Mouse (Mus musculus): ENCODE results near the gene Mcemp1. TPM values are rescaled to one million over a fixed set of nuclear protein-coding genes. Genes with fewer than 3 reads are reported as not detected.
A peak's percentile ranks its signal among the peaks of the same experiment; 100 is the strongest.

The Mcemp1 gene
- polyA plus RNA-seq, 1 experiment from 2014 or later: 0.20 TPM

DNA sequence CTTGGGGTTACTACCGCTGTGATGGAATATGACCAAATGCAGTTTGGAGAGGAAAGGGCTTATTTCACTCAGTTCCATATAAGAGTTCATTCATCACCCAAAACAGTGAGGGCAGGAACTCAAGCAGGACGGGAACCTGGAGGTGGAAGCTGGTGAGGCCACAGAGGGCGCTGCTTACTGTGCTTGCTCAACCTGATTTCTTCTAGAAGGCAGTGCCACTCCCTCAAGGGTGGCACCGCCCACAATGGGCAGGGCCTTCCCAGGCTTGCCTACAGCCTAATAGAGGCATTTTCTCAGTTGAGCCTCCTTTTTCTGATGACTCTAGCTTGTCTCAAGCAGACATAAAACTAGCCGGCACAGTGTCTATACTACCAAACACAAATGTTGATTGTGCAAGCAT, 19.8 kb upstream of the Mcemp1 start:
- Histone ChIP-seq H3K9me3 (ENCODE audit: control insufficient read depth, low read length) (no peaks in the 10 kb centered on the region), H3K9ac (ENCODE audit: low read length) (no peak overlapping the region), H3K27me3 (ENCODE audit: control insufficient read depth, insufficient read depth, low read length) (no peaks in the 10 kb centered on the region), H3K27ac (ENCODE audit: low read depth, low read length) (no peak overlapping the region), H3K4me3 (ENCODE audit: low read depth, low read length) (no peak overlapping the region), H3K4me1 (ENCODE audit: control insufficient read depth, insufficient read depth, low read length) (no peaks in the 10 kb centered on the region), H3K4me2 (no peak overlapping the region), H3K36me3 (ENCODE audit: control insufficient read depth, insufficient read depth, low read length) (no peaks in the 10 kb centered on the region)
- DNase-seq (ENCODE audit: low spot score, missing footprints) (no peak), ATAC-seq (ENCODE audit: low FRiP score) (no peak)
- 24% methylated on average over 5 of the region's 5 CpGs for WGBS

DNA sequence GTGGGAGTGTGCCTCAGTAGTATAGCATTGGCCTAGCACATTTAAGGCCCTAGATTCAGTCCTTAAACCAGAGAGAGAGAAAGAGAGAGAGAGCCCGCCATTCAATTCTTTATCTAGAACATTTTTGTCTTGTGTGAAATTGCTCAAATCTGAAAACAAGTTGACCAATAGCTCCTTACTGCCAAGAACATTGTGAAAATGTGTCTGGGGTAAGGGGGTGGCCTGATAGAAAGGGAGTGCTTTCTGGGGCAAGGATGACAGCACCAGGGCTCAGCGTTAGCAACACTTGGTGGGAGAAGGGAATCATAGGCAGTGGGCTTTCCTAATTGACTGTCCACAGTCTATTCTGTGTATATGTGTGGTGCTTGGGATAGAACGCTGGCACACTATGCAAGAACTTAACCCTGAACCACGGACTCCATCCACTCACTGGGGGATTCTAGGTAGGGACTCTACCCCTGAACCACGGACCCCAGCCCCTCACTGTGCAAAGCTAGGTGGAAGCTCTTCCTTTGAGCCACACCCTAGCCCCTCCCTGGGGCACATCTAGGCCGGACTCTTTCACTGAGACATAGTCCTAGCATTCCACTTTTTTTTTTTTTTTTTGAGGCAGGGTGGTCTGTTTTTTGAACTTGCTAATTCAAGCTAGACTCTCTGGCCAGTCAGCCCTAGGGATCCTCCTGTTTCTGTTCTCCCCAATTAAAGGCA, 18.6 kb upstream of the Mcemp1 start:
- no peaks in the 10 kb centered on the region for H3K4me1 ChIP-seq (ENCODE audit: control insufficient read depth, insufficient read depth, low read length)
- ATAC-seq (ENCODE audit: low FRiP score) (no peak), DNase-seq (ENCODE audit: low spot score, missing footprints) (no peak)
- no peaks in the 10 kb centered on the region for H3K27me3 ChIP-seq (ENCODE audit: control insufficient read depth, insufficient read depth, low read length)
- no peak overlapping the region for H3K4me2 ChIP-seq
- H3K4me3 ChIP-seq (ENCODE audit: low read depth, low read length): no peak overlapping the region
- H3K9me3 ChIP-seq (ENCODE audit: control insufficient read depth, low read length): no peaks in the 10 kb centered on the region
- no peak overlapping the region for H3K9ac ChIP-seq (ENCODE audit: low read length)
- H3K36me3 ChIP-seq (ENCODE audit: control insufficient read depth, insufficient read depth, low read length): no peaks in the 10 kb centered on the region
- no peak overlapping the region for H3K27ac ChIP-seq (ENCODE audit: low read depth, low read length)
- WGBS: 84% methylated on average over 6 of the region's 6 CpGs

DNA sequence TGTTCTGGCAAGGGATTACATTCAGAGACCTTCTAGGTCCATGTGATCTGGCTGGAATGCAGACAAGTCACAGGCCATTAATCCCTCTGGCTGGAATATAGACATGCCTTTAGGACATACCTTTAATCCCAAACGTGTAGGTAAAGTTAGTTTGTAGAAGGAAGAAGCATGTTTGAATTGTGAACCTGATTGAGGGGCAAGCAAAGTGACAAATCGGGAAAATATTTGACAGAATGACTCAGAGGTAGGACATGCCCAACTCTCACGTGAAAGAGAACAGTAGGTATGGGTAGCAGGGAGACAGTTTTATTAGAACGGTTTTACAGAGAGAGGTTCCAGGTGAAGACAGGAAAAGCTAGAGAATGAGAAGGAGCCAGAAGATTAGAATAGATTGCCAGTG, 18.0 kb upstream of the Mcemp1 start:
- DNase-seq (ENCODE audit: low spot score, missing footprints): no peak
- WGBS: 84% methylated on average over 4 of the region's 4 CpGs

DNA sequence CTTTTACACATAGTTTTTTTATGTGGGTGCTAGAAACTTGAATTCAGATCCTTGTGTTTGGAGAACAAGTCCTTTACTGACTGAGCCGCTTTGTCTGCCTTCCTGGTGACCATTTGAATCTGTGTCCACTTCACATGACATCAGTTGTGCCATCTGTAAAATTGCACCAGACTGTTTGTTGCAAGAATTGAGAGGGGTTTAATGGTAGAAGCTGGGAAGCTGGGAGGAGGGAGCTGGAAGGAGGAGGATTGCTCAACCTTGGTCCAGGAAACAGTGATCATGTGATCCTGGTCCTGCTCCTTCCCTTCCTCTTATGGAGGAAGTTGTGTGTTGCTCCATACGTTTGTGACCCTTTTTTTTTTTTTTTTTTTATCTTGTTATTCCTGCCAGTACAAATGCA, 17.3 kb upstream of the Mcemp1 start:
- ATAC-seq (ENCODE audit: low FRiP score) (no peak), DNase-seq (ENCODE audit: low spot score, missing footprints) (no peak)
- no peak overlapping the region for H3K27ac ChIP-seq (ENCODE audit: low read depth, low read length)
- H3K27me3 ChIP-seq (ENCODE audit: control insufficient read depth, insufficient read depth, low read length): no peaks in the 10 kb centered on the region
- no peaks in the 10 kb centered on the region for H3K36me3 ChIP-seq (ENCODE audit: control insufficient read depth, insufficient read depth, low read length)
- H3K9ac ChIP-seq (ENCODE audit: low read length): no peak overlapping the region
- H3K4me1 ChIP-seq (ENCODE audit: control insufficient read depth, insufficient read depth, low read length): no peaks in the 10 kb centered on the region
- H3K9me3 ChIP-seq (ENCODE audit: control insufficient read depth, low read length): no peaks in the 10 kb centered on the region
- 78% methylated on average over 2 of the region's 2 CpGs for WGBS
- no peak overlapping the region for H3K4me2 ChIP-seq
- no peak overlapping the region for H3K4me3 ChIP-seq (ENCODE audit: low read depth, low read length)

More for the DNA sequence above, 18.0 kb upstream of the Mcemp1 start:
- Histone ChIP-seq H3K4me3 (ENCODE audit: low read depth, low read length) (no peak overlapping the region), H3K4me2 (no peak overlapping the region), H3K27ac (ENCODE audit: low read depth, low read length) (no peak overlapping the region), H3K9me3 (ENCODE audit: control insufficient read depth, low read length) (no peaks in the 10 kb centered on the region), H3K4me1 (ENCODE audit: control insufficient read depth, insufficient read depth, low read length) (no peaks in the 10 kb centered on the region), H3K27me3 (ENCODE audit: control insufficient read depth, insufficient read depth, low read length) (no peaks in the 10 kb centered on the region), H3K36me3 (ENCODE audit: control insufficient read depth, insufficient read depth, low read length) (no peaks in the 10 kb centered on the region), H3K9ac (ENCODE audit: low read length) (no peak overlapping the region)
- no peak for ATAC-seq (ENCODE audit: low FRiP score)

DNA sequence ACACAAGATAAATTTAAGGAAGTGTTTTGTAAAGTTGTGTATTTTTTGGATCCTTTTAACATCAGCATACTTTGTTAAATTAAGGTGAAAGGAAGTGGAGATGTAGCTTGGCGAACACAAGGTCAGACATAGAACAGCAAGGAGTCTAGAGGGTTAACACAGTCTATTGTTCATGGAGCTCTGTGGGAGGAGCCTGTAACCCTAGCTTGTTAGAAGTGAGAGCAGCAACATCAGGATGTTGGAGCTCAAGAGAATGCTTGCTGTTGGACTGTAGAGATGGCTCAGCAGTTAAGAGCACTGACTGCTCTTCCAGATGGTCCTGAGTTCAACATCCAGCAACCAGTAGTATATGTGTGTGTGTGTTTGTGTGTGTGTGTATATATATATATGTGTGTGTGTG, 16.6 kb upstream of the Mcemp1 start:
- Histone ChIP-seq H3K9ac (ENCODE audit: low read length) (no peak overlapping the region), H3K36me3 (ENCODE audit: control insufficient read depth, insufficient read depth, low read length) (no peaks in the 10 kb centered on the region), H3K4me3 (ENCODE audit: low read depth, low read length) (no peak overlapping the region), H3K4me1 (ENCODE audit: control insufficient read depth, insufficient read depth, low read length) (no peaks in the 10 kb centered on the region), H3K9me3 (ENCODE audit: control insufficient read depth, low read length) (no peaks in the 10 kb centered on the region), H3K27ac (ENCODE audit: low read depth, low read length) (no peak overlapping the region), H3K27me3 (ENCODE audit: control insufficient read depth, insufficient read depth, low read length) (no peaks in the 10 kb centered on the region), H3K4me2 (no peak overlapping the region)
- no peak for DNase-seq (ENCODE audit: low spot score, missing footprints)
- 27% methylated on average over 1 of the region's 1 CpGs for WGBS
- no peak for ATAC-seq (ENCODE audit: low FRiP score)

- 71% methylated on average over 3 of the region's 3 CpGs for WGBS
- no peak overlapping the region for H3K27ac ChIP-seq (ENCODE audit: low read depth, low read length)
- no peaks in the 10 kb centered on the region for H3K36me3 ChIP-seq (ENCODE audit: control insufficient read depth, insufficient read depth, low read length)
- no peak for DNase-seq (ENCODE audit: low spot score, missing footprints)
- H3K9ac ChIP-seq (ENCODE audit: low read length): no peak overlapping the region
- no peak for ATAC-seq (ENCODE audit: low FRiP score)
- H3K9me3 ChIP-seq (ENCODE audit: control insufficient read depth, low read length): no peaks in the 10 kb centered on the region
- no peak overlapping the region for H3K4me2 ChIP-seq
- peaks cover 8% of the 10 kb centered on the region for H3K4me1 ChIP-seq (ENCODE audit: control insufficient read depth, insufficient read depth, low read length)
- no peak overlapping the region for H3K4me3 ChIP-seq (ENCODE audit: low read depth, low read length)
- no peaks in the 10 kb centered on the region for H3K27me3 ChIP-seq (ENCODE audit: control insufficient read depth, insufficient read depth, low read length)
These were observed 12.7 kb upstream of the Mcemp1 start for GRCm38 (mm10) chr8:3652845-3653244.

- WGBS: 75% methylated on average over 11 of the region's 11 CpGs
- H3K27me3 ChIP-seq (ENCODE audit: control insufficient read depth, insufficient read depth, low read length): no peaks in the 10 kb centered on the region
- ATAC-seq (ENCODE audit: low FRiP score): no peak
These were observed 10.6 kb upstream of the Mcemp1 start for GRCm38 (mm10) chr8:3654726-3655508.

GRCm38 (mm10) chr8:3655526-3655925, 10.0 kb upstream of the Mcemp1 start, which contains the start of gene Retn:
Retn (plus strand) TSS chr8:3655770.
- Histone ChIP-seq H3K4me2 (no peak within 1 kb of the TSS), H3K9ac (ENCODE audit: low read length) (no peak within 1 kb of the TSS), H3K27me3 (ENCODE audit: control insufficient read depth, insufficient read depth, low read length) (no peaks in the 10 kb centered on the region), H3K4me3 (ENCODE audit: low read depth, low read length) (no peak within 1 kb of the TSS), H3K36me3 (ENCODE audit: control insufficient read depth, insufficient read depth, low read length) (no peaks in the 10 kb centered on the region), H3K9me3 (ENCODE audit: control insufficient read depth, low read length) (no peaks in the 10 kb centered on the region), H3K4me1 (ENCODE audit: control insufficient read depth, insufficient read depth, low read length) (peaks cover 8% of the 10 kb centered on the region), H3K27ac (ENCODE audit: low read depth, low read length) (no peak within 1 kb of the TSS)
- ATAC-seq (ENCODE audit: low FRiP score) (no peak), DNase-seq (ENCODE audit: low spot score, missing footprints) (no peak)
- 84% methylated on average over 3 of the region's 3 CpGs for WGBS

More at GRCm38 (mm10) chr8:3654726-3655508, 10.6 kb upstream of the Mcemp1 start:
- DNase-seq (ENCODE audit: low spot score, missing footprints): no peak
- no peak overlapping the region for H3K4me3 ChIP-seq (ENCODE audit: low read depth, low read length)
- H3K4me1 ChIP-seq (ENCODE audit: control insufficient read depth, insufficient read depth, low read length): peaks cover 8% of the 10 kb centered on the region
- no peaks in the 10 kb centered on the region for H3K9me3 ChIP-seq (ENCODE audit: control insufficient read depth, low read length)
- no peak overlapping the region for H3K27ac ChIP-seq (ENCODE audit: low read depth, low read length)
- H3K36me3 ChIP-seq (ENCODE audit: control insufficient read depth, insufficient read depth, low read length): no peaks in the 10 kb centered on the region
- H3K9ac ChIP-seq (ENCODE audit: low read length): no peak overlapping the region
- H3K4me2 ChIP-seq: no peak overlapping the region

GRCm38 (mm10) chr8:3656725-3657381, 8.7 kb upstream of the Mcemp1 start:
- 27% methylated on average over 7 of the region's 7 CpGs for WGBS
- H3K4me3 ChIP-seq (ENCODE audit: low read depth, low read length): no peak overlapping the region
- no peaks in the 10 kb centered on the region for H3K9me3 ChIP-seq (ENCODE audit: control insufficient read depth, low read length)
- no peaks in the 10 kb centered on the region for H3K27me3 ChIP-seq (ENCODE audit: control insufficient read depth, insufficient read depth, low read length)
- no peaks in the 10 kb centered on the region for H3K36me3 ChIP-seq (ENCODE audit: control insufficient read depth, insufficient read depth, low read length)
- peaks cover 8% of the 10 kb centered on the region for H3K4me1 ChIP-seq (ENCODE audit: control insufficient read depth, insufficient read depth, low read length)
- H3K27ac ChIP-seq (ENCODE audit: low read depth, low read length): no peak overlapping the region
- DNase-seq (ENCODE audit: low spot score, missing footprints) (peak; percentile 87), ATAC-seq (ENCODE audit: low FRiP score) (peak; percentile 67; the same call in 1 of the 2 replicates)
- H3K9ac ChIP-seq (ENCODE audit: low read length): 0 out of 2 replicates have a peak overlapping the region, but pooled peaks have one; percentile 12
- H3K4me2 ChIP-seq: peak overlapping the region; percentile 24

All from midbrain, embryonic 11.5 days (tissue).